Mouse (Mus musculus): ENCODE results near the gene Gcdh. TPM values are rescaled to one million over a fixed set of nuclear protein-coding genes. Genes with fewer than 3 reads are reported as not detected.

The Gcdh gene
- polyA plus RNA-seq, 1 experiment from 2014 or later = 37.8 TPM

- Histone ChIP-seq H3K4me1 (replicated peaks; ENCODE audit: control insufficient read depth, insufficient read depth, low read length) (peaks cover 12% of the 10 kb centered on the region), H3K36me3 (ENCODE audit: control insufficient read depth, insufficient read depth, low read length) (no peaks in the 10 kb centered on the region), H3K4me2 (ENCODE audit: low read depth, low read length, severe bottlenecking) (no peak overlapping the region), H3K9me3 (ENCODE audit: control insufficient read depth, low read length) (no peaks in the 10 kb centered on the region), H3K9ac (ENCODE audit: low read length) (no peak overlapping the region), H3K27me3 (ENCODE audit: control insufficient read depth, insufficient read depth, low read length) (no peaks in the 10 kb centered on the region), H3K4me3 (ENCODE audit: low read depth, low read length) (no peak overlapping the region), H3K27ac (ENCODE audit: low read depth, low read length) (no peak overlapping the region)
- DNase-seq (ENCODE audit: low spot score) (no peak), ATAC-seq (replicated peaks; ENCODE audit: low FRiP score) (no peak)
- WGBS = 89% methylated on average over 3 of the region's 3 CpGs
Measured at GRCm38 (mm10) chr8:84874339-84874738, 19.4 kb downstream of the Gcdh start.

GRCm38 (mm10) chr8:84873016-84873415 is 20.7 kb downstream of the Gcdh start:
- Histone ChIP-seq H3K4me3 (ENCODE audit: low read depth, low read length) (peak overlapping the region; percentile 38), H3K4me2 (ENCODE audit: low read depth, low read length, severe bottlenecking) (peak overlapping the region; percentile 80; the same call in 1 of the 2 replicates), H3K4me1 (replicated peaks; ENCODE audit: control insufficient read depth, insufficient read depth, low read length) (peaks cover 12% of the 10 kb centered on the region), H3K9me3 (ENCODE audit: control insufficient read depth, low read length) (no peaks in the 10 kb centered on the region), H3K27me3 (ENCODE audit: control insufficient read depth, insufficient read depth, low read length) (no peaks in the 10 kb centered on the region), H3K27ac (ENCODE audit: low read depth, low read length) (no peak overlapping the region), H3K9ac (ENCODE audit: low read length) (0 out of 2 replicates have a peak overlapping the region, but pooled peaks have one; percentile 57), H3K36me3 (ENCODE audit: control insufficient read depth, insufficient read depth, low read length) (peaks cover 5% of the 10 kb centered on the region; the same call in 1 of the 2 replicates)
- ATAC-seq (replicated peaks; ENCODE audit: low FRiP score) (no peak), DNase-seq (ENCODE audit: low spot score) (no peak)
- WGBS = 64% methylated on average over 4 of the region's 4 CpGs

GRCm38 (mm10) chr8:84872309-84872965 is 21.3 kb downstream of the Gcdh start:
- Histone ChIP-seq H3K4me3 (ENCODE audit: low read depth, low read length) (peak overlapping the region; percentile 38), H3K27me3 (ENCODE audit: control insufficient read depth, insufficient read depth, low read length) (no peaks in the 10 kb centered on the region), H3K9me3 (ENCODE audit: control insufficient read depth, low read length) (no peaks in the 10 kb centered on the region), H3K9ac (ENCODE audit: low read length) (peak overlapping the region; percentile 57), H3K4me1 (replicated peaks; ENCODE audit: control insufficient read depth, insufficient read depth, low read length) (peaks cover 12% of the 10 kb centered on the region), H3K4me2 (ENCODE audit: low read depth, low read length, severe bottlenecking) (peak overlapping the region; percentile 80), H3K27ac (ENCODE audit: low read depth, low read length) (no peak overlapping the region), H3K36me3 (ENCODE audit: control insufficient read depth, insufficient read depth, low read length) (peaks cover 6% of the 10 kb centered on the region; the same call in 1 of the 2 replicates)
- ATAC-seq (replicated peaks; ENCODE audit: low FRiP score) (peak; percentile 78), DNase-seq (ENCODE audit: low spot score) (peak; percentile 77)
- 2% methylated on average over 53 of the region's 54 CpGs for WGBS

GRCm38 (mm10) chr8:84871376-84872308 is 22.1 kb downstream of the Gcdh start, which contains the start of gene Syce2:
TSS of gene Syce2 (plus strand) at chr8:84872111.
- peak within 1 kb of the TSS; percentile 38 for H3K4me3 ChIP-seq (ENCODE audit: low read depth, low read length)
- H3K36me3 ChIP-seq (ENCODE audit: control insufficient read depth, insufficient read depth, low read length) = peaks cover 6% of the 10 kb centered on the region
- peak; percentile 76 for ATAC-seq (replicated peaks; ENCODE audit: low FRiP score)
- DNase-seq (ENCODE audit: low spot score) = peak; percentile 89
- peaks cover 12% of the 10 kb centered on the region for H3K4me1 ChIP-seq (replicated peaks; ENCODE audit: control insufficient read depth, insufficient read depth, low read length)
- H3K27me3 ChIP-seq (ENCODE audit: control insufficient read depth, insufficient read depth, low read length) = no peaks in the 10 kb centered on the region
- H3K4me2 ChIP-seq (ENCODE audit: low read depth, low read length, severe bottlenecking) = peak within 1 kb of the TSS; percentile 80
- 15% methylated on average over 44 of the region's 46 CpGs for WGBS
- peak within 1 kb of the TSS; percentile 57 for H3K9ac ChIP-seq (ENCODE audit: low read length)
- H3K27ac ChIP-seq (ENCODE audit: low read depth, low read length) = no peak within 1 kb of the TSS
- H3K9me3 ChIP-seq (ENCODE audit: control insufficient read depth, low read length) = no peaks in the 10 kb centered on the region

GRCm38 (mm10) chr8:84856864-84857441 is 36.8 kb downstream of the Gcdh start, which contains the start of gene Farsa:
TSS of gene Farsa (plus strand) at chr8:84856989.
- no peak within 1 kb of the TSS for H3K27ac ChIP-seq (ENCODE audit: low read depth, low read length)
- H3K4me2 ChIP-seq (ENCODE audit: low read depth, low read length, severe bottlenecking) = peak within 1 kb of the TSS; percentile 70
- peaks cover 11% of the 10 kb centered on the region; the same call in 1 of the 2 replicates for H3K36me3 ChIP-seq (ENCODE audit: control insufficient read depth, insufficient read depth, low read length)
- DNase-seq (ENCODE audit: low spot score) = peak; percentile 94
- peak within 1 kb of the TSS; percentile 68 for H3K9ac ChIP-seq (ENCODE audit: low read length)
- H3K4me1 ChIP-seq (replicated peaks; ENCODE audit: control insufficient read depth, insufficient read depth, low read length) = no peaks in the 10 kb centered on the region; the same call in 1 of the 2 replicates
- under 1% methylated on average over 39 of the region's 39 CpGs for WGBS
- no peaks in the 10 kb centered on the region for H3K27me3 ChIP-seq (ENCODE audit: control insufficient read depth, insufficient read depth, low read length)
- H3K4me3 ChIP-seq (ENCODE audit: low read depth, low read length) = peak within 1 kb of the TSS; percentile 86
- no peaks in the 10 kb centered on the region for H3K9me3 ChIP-seq (ENCODE audit: control insufficient read depth, low read length)
- peak; percentile 91 for ATAC-seq (replicated peaks; ENCODE audit: low FRiP score)

GRCm38 (mm10) chr8:84856434-84856833 is 37.3 kb downstream of the Gcdh start:
- Histone ChIP-seq H3K36me3 (ENCODE audit: control insufficient read depth, insufficient read depth, low read length) (peaks cover 9% of the 10 kb centered on the region; the same call in 1 of the 2 replicates), H3K9ac (ENCODE audit: low read length) (no peak overlapping the region; the same call in 1 of the 2 replicates), H3K27me3 (ENCODE audit: control insufficient read depth, insufficient read depth, low read length) (no peaks in the 10 kb centered on the region), H3K4me2 (ENCODE audit: low read depth, low read length, severe bottlenecking) (no peak overlapping the region), H3K9me3 (ENCODE audit: control insufficient read depth, low read length) (no peaks in the 10 kb centered on the region), H3K4me3 (ENCODE audit: low read depth, low read length) (peak overlapping the region; percentile 86; the same call in 1 of the 2 replicates), H3K27ac (ENCODE audit: low read depth, low read length) (no peak overlapping the region), H3K4me1 (replicated peaks; ENCODE audit: control insufficient read depth, insufficient read depth, low read length) (no peaks in the 10 kb centered on the region; the same call in 1 of the 2 replicates)
- ATAC-seq (replicated peaks; ENCODE audit: low FRiP score) (peak; percentile 58), DNase-seq (ENCODE audit: low spot score) (no peak)
- WGBS = 88% methylated on average over 3 of the region's 3 CpGs

GRCm38 (mm10) chr8:84847684-84848435 is 45.9 kb downstream of the Gcdh start:
- peaks cover 15% of the 10 kb centered on the region for H3K4me1 ChIP-seq (replicated peaks; ENCODE audit: control insufficient read depth, insufficient read depth, low read length)
- H3K9me3 ChIP-seq (ENCODE audit: control insufficient read depth, low read length) = no peaks in the 10 kb centered on the region
- peak overlapping the region; percentile 59; the same call in 1 of the 2 replicates for H3K4me2 ChIP-seq (ENCODE audit: low read depth, low read length, severe bottlenecking)
- WGBS = 67% methylated on average over 6 of the region's 6 CpGs
- H3K36me3 ChIP-seq (ENCODE audit: control insufficient read depth, insufficient read depth, low read length) = peaks cover 20% of the 10 kb centered on the region; the same call in 1 of the 2 replicates
- no peak overlapping the region; the same call in 1 of the 2 replicates for H3K27ac ChIP-seq (ENCODE audit: low read depth, low read length)
- peak overlapping the region; percentile 98; the same call in 1 of the 2 replicates for H3K4me3 ChIP-seq (ENCODE audit: low read depth, low read length)
- H3K27me3 ChIP-seq (ENCODE audit: control insufficient read depth, insufficient read depth, low read length) = no peaks in the 10 kb centered on the region
- ATAC-seq (replicated peaks; ENCODE audit: low FRiP score) (no peak), DNase-seq (ENCODE audit: low spot score) (no peak)
- peak overlapping the region; percentile 77 for H3K9ac ChIP-seq (ENCODE audit: low read length)
